Mouse (Mus musculus) forebrain, embryonic 16.5 days (tissue): ENCODE measurements at regions not wholly inside any gene's neighbourhood (a gene's known extent, or its start where the extent isn't known, plus 50 kb on each side); places are given as distances from the start of the nearest gene placed in this dataset.
A peak's percentile ranks its signal among the peaks of the same experiment; 100 is the strongest.

ENCODE experiments used
- ATAC-seq: fragments of 200-750 bp; cut with Nextera tagmentation; 2 replicates; pipeline ENCODE4 v1.8.0; 2017; ENCODE audit warnings: mild to moderate bottlenecking, moderate library complexity
- H3K27ac ChIP-seq: fragments of 300-500 bp; sonication (generic); 2 replicates; pipeline ENCODE4 v1.5.1; 2014; ENCODE audit warnings: low read length, control low read depth
- H3K27me3 ChIP-seq: fragments of 300-500 bp; sonication (generic); replicated peaks from 2 replicates; pipeline ENCODE4 v1.6.1; 2014; ENCODE audit warnings: low read length; ENCODE audit not compliant: control insufficient read depth, insufficient read depth
- H3K36me3 ChIP-seq: fragments of 300-500 bp; sonication (generic); 2 replicates; pipeline ENCODE4 v1.6.1; 2014; ENCODE audit not compliant: control insufficient read depth, insufficient read depth
- H3K4me1 ChIP-seq: fragments of 300-500 bp; sonication (generic); replicated peaks from 2 replicates; pipeline ENCODE4 v1.6.1; 2014; ENCODE audit warnings: low read length; ENCODE audit not compliant: control insufficient read depth, insufficient read depth
- H3K4me2 ChIP-seq: fragments of 300-500 bp; sonication (generic); 2 replicates; pipeline ENCODE4 v1.6.1; 2014; ENCODE audit warnings: mild to moderate bottlenecking, low read length, control low read depth
- H3K4me3 ChIP-seq: fragments of 300-500 bp; sonication (generic); replicated peaks from 2 replicates; pipeline ENCODE4 v1.5.1; 2014; ENCODE audit warnings: mild to moderate bottlenecking, low read length, control low read depth
- H3K9ac ChIP-seq: fragments of 300-500 bp; sonication (generic); replicated peaks from 2 replicates; pipeline ENCODE4 v1.6.1; 2014; ENCODE audit warnings: low read depth, low read length, control low read depth
- H3K9me3 ChIP-seq: fragments of 300-500 bp; sonication (generic); 2 replicates; pipeline ENCODE4 v1.6.1; 2016; ENCODE audit warnings: low read length; ENCODE audit not compliant: control insufficient read depth
- WGBS: fragments of 180-500 bp; shearing (Covaris S2); extraction: QIAGEN DNeasy Blood & Tissue Kit; methylation state at CpG from one replicate; pipeline ENCODE4 v1.1.7; 2014; 5-methylcytosine and 5-hydroxymethylcytosine counted together

- no peak overlapping the region for H3K4me2 ChIP-seq
- no peaks in the 10 kb centered on the region for H3K27me3 ChIP-seq
- H3K4me3 ChIP-seq, result no peak overlapping the region
- H3K4me1 ChIP-seq, result no peaks in the 10 kb centered on the region; the same call in 1 of the 2 replicates
- H3K36me3 ChIP-seq, result no peaks in the 10 kb centered on the region
- no peak overlapping the region for H3K9ac ChIP-seq
- H3K27ac ChIP-seq, result no peak overlapping the region
- no peak for ATAC-seq
- WGBS, result 67% methylated on average over 1 of the region's 1 CpGs
- no peaks in the 10 kb centered on the region for H3K9me3 ChIP-seq
These were observed 444.8 kb downstream of the Tox3 start for GRCm38 (mm10) chr8:89903346-89903745.

- no peaks in the 10 kb centered on the region for H3K27me3 ChIP-seq
- WGBS, result 34% methylated on average over 5 of the region's 5 CpGs
- peak; percentile 62 for ATAC-seq
- peak overlapping the region; percentile 29 for H3K27ac ChIP-seq
- no peak overlapping the region for H3K4me3 ChIP-seq
- H3K9me3 ChIP-seq, result no peaks in the 10 kb centered on the region
- no peak overlapping the region for H3K9ac ChIP-seq
- H3K4me2 ChIP-seq, result 0 out of 2 replicates have a peak overlapping the region, but pooled peaks have one; percentile 14
- no peaks in the 10 kb centered on the region for H3K36me3 ChIP-seq
- peaks cover 21% of the 10 kb centered on the region for H3K4me1 ChIP-seq
These were observed 475.4 kb downstream of the Tox3 start for GRCm38 (mm10) chr8:89872768-89873167.

- no peaks in the 10 kb centered on the region for H3K36me3 ChIP-seq
- H3K27ac ChIP-seq, result peak overlapping the region; percentile 47
- no peaks in the 10 kb centered on the region for H3K27me3 ChIP-seq
- no peak overlapping the region for H3K4me3 ChIP-seq
- no peaks in the 10 kb centered on the region for H3K9me3 ChIP-seq
- H3K4me1 ChIP-seq, result peaks cover 21% of the 10 kb centered on the region
- no peak overlapping the region for H3K9ac ChIP-seq
- H3K4me2 ChIP-seq, result no peak overlapping the region
- WGBS, result 72% methylated on average over 5 of the region's 5 CpGs
- ATAC-seq, result no peak
These were observed 476.2 kb downstream of the Tox3 start for GRCm38 (mm10) chr8:89871966-89872365.

GRCm38 (mm10) chr8:89859813-89860212 is 488.3 kb downstream of the Tox3 start:
- H3K9ac ChIP-seq, result no peak overlapping the region
- no peaks in the 10 kb centered on the region for H3K36me3 ChIP-seq
- H3K4me3 ChIP-seq, result no peak overlapping the region
- 0 out of 2 replicates have a peak, but pooled peaks have one; percentile 36 for ATAC-seq
- peaks cover 6% of the 10 kb centered on the region; the same call in 1 of the 2 replicates for H3K4me1 ChIP-seq
- no peaks in the 10 kb centered on the region for H3K27me3 ChIP-seq
- H3K4me2 ChIP-seq, result no peak overlapping the region
- no peaks in the 10 kb centered on the region for H3K9me3 ChIP-seq
- WGBS, result 64% methylated on average over 3 of the region's 3 CpGs
- H3K27ac ChIP-seq, result no peak overlapping the region

- no peaks in the 10 kb centered on the region for H3K27me3 ChIP-seq
- no peaks in the 10 kb centered on the region for H3K36me3 ChIP-seq
- no peak overlapping the region for H3K27ac ChIP-seq
- WGBS, result 46% methylated on average over 7 of the region's 7 CpGs
- H3K4me1 ChIP-seq, result peaks cover 6% of the 10 kb centered on the region; the same call in 1 of the 2 replicates
- no peak overlapping the region for H3K9ac ChIP-seq
- H3K4me2 ChIP-seq, result no peak overlapping the region
- 0 out of 2 replicates have a peak, but pooled peaks have one; percentile 33 for ATAC-seq
- H3K9me3 ChIP-seq, result no peaks in the 10 kb centered on the region
- no peak overlapping the region for H3K4me3 ChIP-seq
These were observed 489.3 kb downstream of the Tox3 start for GRCm38 (mm10) chr8:89858706-89859385.

- H3K9me3 ChIP-seq, result no peaks in the 10 kb centered on the region
- no peak for ATAC-seq
- no peaks in the 10 kb centered on the region for H3K36me3 ChIP-seq
- WGBS, result 80% methylated on average over 5 of the region's 5 CpGs
- no peaks in the 10 kb centered on the region for H3K27me3 ChIP-seq
- no peak overlapping the region for H3K4me3 ChIP-seq
- no peak overlapping the region for H3K27ac ChIP-seq
- peaks cover 6% of the 10 kb centered on the region; the same call in 1 of the 2 replicates for H3K4me1 ChIP-seq
- H3K4me2 ChIP-seq, result no peak overlapping the region
- no peak overlapping the region for H3K9ac ChIP-seq
These were observed 492.6 kb downstream of the Tox3 start for GRCm38 (mm10) chr8:89855556-89855955.

- H3K4me2 ChIP-seq, result no peak overlapping the region
- H3K27ac ChIP-seq, result peak overlapping the region; percentile 59; the same call in 1 of the 2 replicates
- no peaks in the 10 kb centered on the region for H3K9me3 ChIP-seq
- no peak overlapping the region for H3K4me3 ChIP-seq
- H3K27me3 ChIP-seq, result no peaks in the 10 kb centered on the region
- no peak overlapping the region for H3K9ac ChIP-seq
- peak; percentile 95 for ATAC-seq
- WGBS, result 34% methylated on average over 3 of the region's 3 CpGs
- H3K36me3 ChIP-seq, result no peaks in the 10 kb centered on the region
- H3K4me1 ChIP-seq, result peaks cover 8% of the 10 kb centered on the region
These were observed 497.8 kb downstream of the Tox3 start for GRCm38 (mm10) chr8:89850209-89850796.

GRCm38 (mm10) chr8:89849416-89850208 is 498.5 kb downstream of the Tox3 start:
- Histone ChIP-seq H3K9me3 (no peaks in the 10 kb centered on the region), H3K4me1 (peaks cover 8% of the 10 kb centered on the region), H3K27me3 (no peaks in the 10 kb centered on the region), H3K9ac (no peak overlapping the region), H3K4me3 (no peak overlapping the region), H3K4me2 (no peak overlapping the region), H3K27ac (peak overlapping the region; percentile 59), H3K36me3 (no peaks in the 10 kb centered on the region)
- 46% methylated on average over 7 of the region's 7 CpGs for WGBS
- peak; percentile 86 for ATAC-seq

GRCm38 (mm10) chr8:89838494-89838893 is 509.6 kb downstream of the Tox3 start:
- no peaks in the 10 kb centered on the region for H3K36me3 ChIP-seq
- no peaks in the 10 kb centered on the region for H3K4me1 ChIP-seq
- H3K9ac ChIP-seq, result no peak overlapping the region
- no peak overlapping the region for H3K4me3 ChIP-seq
- H3K27me3 ChIP-seq, result no peaks in the 10 kb centered on the region
- no peaks in the 10 kb centered on the region for H3K9me3 ChIP-seq
- 80% methylated on average over 5 of the region's 5 CpGs for WGBS
- ATAC-seq, result no peak
- no peak overlapping the region for H3K4me2 ChIP-seq
- no peak overlapping the region for H3K27ac ChIP-seq
